Mouse (Mus musculus): Measurements from ENCODE around the gene Tfpi.
"Not testable (repeated sequence)": the region's sequence is repeated elsewhere in the genome, so short reads cannot be mapped to it uniquely, and the experiment has no call there.

DNA sequence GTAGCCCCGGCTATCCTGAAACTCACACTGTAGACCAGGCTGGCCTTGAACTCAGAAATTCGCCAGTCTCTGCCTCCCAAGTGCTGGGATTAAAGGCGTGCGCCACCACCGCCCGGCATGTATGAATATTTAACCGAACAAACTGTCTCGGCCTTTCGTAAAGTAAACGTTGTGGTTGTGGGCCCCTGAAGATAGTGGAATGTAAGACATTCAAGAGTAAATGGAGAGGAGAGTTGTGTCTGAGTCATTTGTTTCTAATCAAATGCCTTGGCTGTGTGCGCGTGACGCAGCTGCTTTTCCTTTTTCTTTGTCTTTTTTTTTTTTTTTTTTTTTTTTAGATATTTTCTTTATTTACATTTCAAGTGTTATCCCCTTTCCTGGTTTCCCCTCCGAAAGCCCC, 88.0 kb downstream of the Tfpi start:
- TF ChIP-seq CTCF (IDR thresholded peaks at IDR 0.05; ENCODE audit: borderline replicate concordance, control insufficient read depth, extremely low read depth, insufficient read depth, low read length, poor library complexity); POLR2A (IDR thresholded peaks at IDR 0.05; ENCODE audit: control insufficient read depth, extremely low read depth, insufficient read depth, low read length, poor library complexity): not testable (repeated sequence)

Data from thymus, adult 2 months (tissue).